Mouse (Mus musculus): Measurements from ENCODE around the gene Tnfrsf19.

- TF ChIP-seq POLR2A (IDR thresholded peaks at IDR 0.05; ENCODE audit: extremely low read depth, insufficient read depth, low read length) = no peak
- no peak for TF ChIP-seq CTCF (IDR thresholded peaks at IDR 0.05; ENCODE audit: low read depth, low read length)
Measured at GRCm38 (mm10) chr14:61022383-61022782, 23.9 kb downstream of the Tnfrsf19 start.
